Mouse (Mus musculus) spleen, adult 12 weeks (tissue): Measurements from ENCODE around the gene Nabp1.
"Not testable (repeated sequence)": the region's sequence is repeated elsewhere in the genome, so short reads cannot be mapped to it uniquely, and the experiment has no call there.

Experiments used
- DNase-seq: peaks from one replicate; pipeline ENCODE4 v3.0.0; 2022; ENCODE audit warnings: low spot score

The Nabp1 gene

GRCm38 (mm10) chr1:51486291-51486690, 8.1 kb upstream of the Nabp1 start:
- DNase-seq = no peak

DNA sequence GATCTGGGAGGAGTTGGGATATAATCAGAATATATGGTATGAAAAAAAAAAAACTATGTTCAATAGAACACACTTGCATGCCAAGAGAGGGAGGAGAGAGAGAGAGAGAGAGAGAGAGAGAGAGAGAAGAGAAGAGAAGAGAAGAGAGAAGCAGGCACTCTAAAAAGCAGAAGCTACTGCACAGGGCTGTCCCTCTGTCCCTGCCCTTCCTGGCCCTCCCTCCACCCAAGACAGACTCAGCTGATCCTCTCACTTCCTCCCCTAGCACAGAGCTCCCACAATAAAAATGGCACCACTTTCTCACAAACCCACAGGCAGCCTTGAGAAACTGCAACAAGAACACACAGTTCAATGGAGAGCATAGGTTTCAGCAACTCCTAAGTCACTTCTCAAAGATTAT, 2.2 kb upstream of the Nabp1 start:
- peak; percentile 8 for DNase-seq

DNA sequence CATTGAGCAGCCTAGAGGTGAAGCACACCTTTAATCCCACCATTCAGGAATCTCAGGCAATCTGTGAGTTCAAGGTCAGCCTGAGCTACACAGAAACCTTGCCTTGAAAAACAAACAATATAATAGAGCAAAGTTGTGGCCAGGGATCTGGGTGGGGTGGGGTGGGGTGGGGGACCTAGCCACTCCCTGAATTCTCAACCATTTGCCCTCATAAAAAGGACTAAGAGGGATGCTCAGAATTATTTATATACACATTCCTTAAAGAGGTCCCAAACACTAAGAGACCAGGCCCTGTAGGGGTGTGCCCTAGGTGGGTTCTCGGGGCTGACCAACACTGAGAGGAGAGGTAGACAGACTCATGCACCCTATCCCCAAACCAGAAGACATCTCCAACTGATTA, 1.5 kb upstream of the Nabp1 start:
- no peak for DNase-seq

- DNase-seq = no peak
These were observed 753 bp upstream of the Nabp1 start for GRCm38 (mm10) chr1:51479027-51479329.

GRCm38 (mm10) chr1:51477656-51478081, 556 bp downstream of the Nabp1 start:
- no peak for DNase-seq

GRCm38 (mm10) chr1:51476405-51476804, 1.8 kb downstream of the Nabp1 start:
- no peak for DNase-seq

DNA sequence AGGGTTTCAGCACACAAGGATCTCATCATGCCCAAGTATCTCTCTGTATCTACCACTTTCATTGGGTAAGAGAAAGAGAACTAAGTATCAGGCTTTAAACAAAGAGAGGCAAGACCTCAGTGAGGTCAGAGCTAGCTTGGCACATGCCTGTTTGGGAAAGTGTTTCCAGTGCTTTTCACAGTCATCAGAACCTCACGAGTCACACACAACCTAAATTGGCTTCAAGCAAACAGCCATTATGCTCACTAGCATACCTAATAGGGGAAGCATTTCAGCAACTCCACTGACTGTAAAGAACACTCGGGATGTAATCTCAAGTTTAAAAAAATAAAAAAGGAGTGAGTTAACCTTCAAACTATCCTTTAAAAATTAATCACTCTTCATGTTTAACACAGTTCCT, 10.1 kb downstream of the Nabp1 start:
- no peak for DNase-seq

- DNase-seq = no peak
These were observed 11.0 kb downstream of the Nabp1 start for GRCm38 (mm10) chr1:51467181-51467580.

- DNase-seq = no peak
These were observed 11.8 kb downstream of the Nabp1 start for GRCm38 (mm10) chr1:51466385-51466784.

DNA sequence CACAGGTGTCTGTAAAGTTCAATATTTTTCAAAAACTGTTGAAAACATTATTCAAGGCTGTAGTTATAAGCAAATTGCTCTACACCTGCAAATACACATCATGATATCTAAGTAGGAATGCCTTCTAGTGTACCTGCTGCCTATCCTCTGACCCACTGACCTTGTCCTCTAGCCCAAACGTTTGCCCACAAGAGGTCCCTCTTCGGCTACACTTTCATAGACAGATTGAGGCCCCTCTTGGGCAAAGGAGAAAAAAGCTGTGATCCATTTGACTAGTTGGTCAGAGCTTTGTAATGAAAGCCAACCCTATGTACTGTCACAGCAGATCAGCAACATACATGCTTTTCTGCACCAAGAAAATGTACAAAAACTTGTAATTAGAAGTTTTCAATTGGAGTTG, 12.9 kb downstream of the Nabp1 start:
- DNase-seq = no peak

- no peak for DNase-seq
These were observed 15.2 kb downstream of the Nabp1 start for GRCm38 (mm10) chr1:51463038-51463437.

- no peak for DNase-seq
These were observed 19.3 kb downstream of the Nabp1 start for GRCm38 (mm10) chr1:51458731-51459450.

- DNase-seq = no peak
These were observed 20.1 kb downstream of the Nabp1 start for GRCm38 (mm10) chr1:51458089-51458488.

GRCm38 (mm10) chr1:51457249-51457648, 21.0 kb downstream of the Nabp1 start:
- DNase-seq = no peak

GRCm38 (mm10) chr1:51448789-51449188, 29.4 kb downstream of the Nabp1 start:
- no peak for DNase-seq

DNA sequence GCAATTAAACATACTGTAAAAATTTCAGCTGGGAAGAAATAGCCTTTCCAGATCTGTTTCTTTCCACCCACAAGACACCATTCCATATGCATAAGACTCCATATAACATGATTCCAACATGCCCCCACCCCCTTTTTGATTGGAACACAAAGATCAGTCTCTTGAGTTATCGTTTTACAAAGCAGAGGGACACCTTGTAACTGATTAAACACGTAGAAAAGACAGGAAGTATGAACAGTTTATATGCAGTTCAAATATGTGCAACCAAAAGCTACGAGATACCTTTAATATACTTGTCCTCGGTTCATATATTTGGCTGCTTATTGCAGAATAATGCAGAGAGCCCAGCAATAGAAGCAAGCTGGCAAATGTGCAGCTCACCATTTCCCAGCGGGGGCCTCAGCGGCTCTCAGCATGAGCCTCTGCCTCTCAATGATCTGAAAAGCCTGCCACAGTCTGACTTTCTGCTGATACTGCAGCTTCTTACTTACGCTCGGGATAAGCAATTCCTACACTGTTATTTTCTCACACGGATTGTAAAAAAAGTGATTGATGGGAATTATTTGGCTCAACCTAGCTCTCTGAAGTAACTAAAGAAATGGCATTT, 32.3 kb downstream of the Nabp1 start:
- no peak for DNase-seq

DNA sequence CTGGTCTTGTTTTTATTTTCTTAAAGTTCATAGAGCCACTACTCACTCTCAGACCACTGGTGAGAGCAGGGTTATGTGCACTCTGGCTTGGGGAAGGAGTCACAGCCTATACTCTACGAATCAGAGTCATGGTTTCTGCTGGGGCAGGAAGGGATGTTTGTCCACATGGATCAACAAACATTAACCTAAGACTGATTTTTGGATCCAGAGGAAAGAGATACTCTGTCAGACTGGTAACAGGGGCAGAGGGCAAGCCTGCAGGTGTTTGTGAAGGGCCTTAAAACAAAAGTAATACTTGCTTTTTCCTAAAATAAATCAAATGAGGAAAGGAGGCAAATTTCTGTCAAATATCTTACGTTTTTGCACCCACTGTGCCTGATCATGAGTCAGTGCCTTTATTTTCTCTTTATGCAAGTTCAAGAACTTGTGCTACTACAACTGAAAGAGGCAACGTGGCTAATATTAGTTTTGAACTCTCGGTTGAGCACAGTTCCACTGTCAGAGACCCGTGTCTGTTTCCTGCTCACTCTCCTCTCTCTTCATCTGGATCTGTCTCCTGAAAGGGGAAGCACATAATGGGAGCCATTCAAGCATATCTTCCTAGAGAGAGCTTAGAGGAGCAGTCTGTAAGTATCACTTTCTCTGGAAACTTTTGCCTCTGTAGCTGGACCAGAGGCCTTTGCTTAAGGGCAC, 32.9 kb downstream of the Nabp1 start:
- DNase-seq = no peak

- DNase-seq = no peak
These were observed 48.5 kb downstream of the Nabp1 start for GRCm38 (mm10) chr1:51429775-51430174.

GRCm38 (mm10) chr1:51426298-51426697, 51.9 kb downstream of the Nabp1 start:
- DNase-seq = no peak

DNA sequence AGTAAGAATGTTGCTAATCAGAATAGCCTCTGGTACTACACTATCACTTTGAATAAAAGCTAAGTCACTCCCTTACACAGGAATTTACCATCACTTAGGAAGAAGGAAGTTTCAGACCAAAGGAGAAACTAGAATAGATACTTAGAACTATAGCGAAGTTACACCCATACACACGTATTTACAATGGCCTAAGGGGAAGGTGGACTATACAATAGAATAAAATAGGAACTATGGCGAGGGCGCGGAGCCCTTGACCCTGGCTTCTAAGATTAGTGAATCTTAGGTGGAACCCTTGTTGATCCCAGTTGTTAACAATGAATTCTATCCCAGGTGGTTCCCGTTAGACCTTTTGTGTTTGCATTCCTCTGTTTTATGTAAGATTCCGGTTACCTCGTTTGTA, 57.2 kb downstream of the Nabp1 start:
- not testable (repeated sequence) for DNase-seq

GRCm38 (mm10) chr1:51418753-51419152, 59.5 kb downstream of the Nabp1 start:
- DNase-seq = no peak
